Mouse (Mus musculus): Measurements from ENCODE around the gene Tmem140. TPM values are rescaled to one million over a fixed set of nuclear protein-coding genes. Genes with fewer than 3 reads are reported as not detected.

The Tmem140 gene
- polyA plus RNA-seq, 1 experiment: 22.8 TPM

GRCm38 (mm10) chr6:34906125-34906524 lies 43.2 kb downstream of the Tmem140 start:
- 77% methylated on average over 2 of the region's 2 CpGs for WGBS
- DNase-seq (ENCODE audit: low read depth, low spot score): no peak

GRCm38 (mm10) chr6:34906661-34907060 lies 43.7 kb downstream of the Tmem140 start:
- WGBS: 81% methylated on average over 4 of the region's 4 CpGs
- no peak for DNase-seq (ENCODE audit: low read depth, low spot score)

- DNase-seq (ENCODE audit: low read depth, low spot score): no peak
- WGBS: 76% methylated on average over 2 of the region's 2 CpGs
These were observed 44.2 kb downstream of the Tmem140 start for GRCm38 (mm10) chr6:34907121-34907614.

- WGBS: 87% methylated on average over 18 of the region's 18 CpGs
- no peak for DNase-seq (ENCODE audit: low read depth, low spot score)
These were observed 44.8 kb downstream of the Tmem140 start for GRCm38 (mm10) chr6:34907696-34908260.

GRCm38 (mm10) chr6:34909631-34910345 lies 46.8 kb downstream of the Tmem140 start:
- DNase-seq (ENCODE audit: low read depth, low spot score): no peak
- WGBS: 40% methylated on average over 8 of the region's 8 CpGs

GRCm38 (mm10) chr6:34910371-34911219 lies 47.6 kb downstream of the Tmem140 start, which contains the start of gene Wdr91:
Gene Wdr91, minus strand, starts transcription at chr6:34910876.
- whole genome bisulfite sequencing: 1% methylated on average over 64 of the region's 64 CpGs
- peak; percentile 58 for DNase-seq (ENCODE audit: low read depth, low spot score)

- 73% methylated on average over 13 of the region's 13 CpGs for WGBS
- no peak for DNase-seq (ENCODE audit: low read depth, low spot score)
These were observed 50.5 kb downstream of the Tmem140 start for GRCm38 (mm10) chr6:34913341-34914040.

- no peak for DNase-seq (ENCODE audit: low read depth, low spot score)
- 71% methylated on average over 3 of the region's 3 CpGs for WGBS
These were observed 51.5 kb downstream of the Tmem140 start for GRCm38 (mm10) chr6:34914462-34914861.

- DNase-seq (ENCODE audit: low read depth, low spot score): no peak
- WGBS: 77% methylated on average over 7 of the region's 7 CpGs
These were observed 56.2 kb downstream of the Tmem140 start for GRCm38 (mm10) chr6:34919146-34919545.

- no peak for DNase-seq (ENCODE audit: low read depth, low spot score)
- 65% methylated on average over 10 of the region's 10 CpGs for WGBS
These were observed 57.0 kb downstream of the Tmem140 start, which contains the start of gene Stra8 for GRCm38 (mm10) chr6:34919956-34920355. Gene Stra8, plus strand, starts transcription at chr6:34920163.

- 93% methylated on average over 12 of the region's 12 CpGs for WGBS
- DNase-seq (ENCODE audit: low read depth, low spot score): no peak
These were observed 57.7 kb downstream of the Tmem140 start for GRCm38 (mm10) chr6:34920631-34921030.

GRCm38 (mm10) chr6:34921941-34922340 lies 59.0 kb downstream of the Tmem140 start:
- 56% methylated on average over 14 of the region's 14 CpGs for WGBS
- DNase-seq (ENCODE audit: low read depth, low spot score): no peak

Other genes starting within 250 kb of the Tmem140 start
- 0.91 and 1.0 TPM in 2 replicates for gene Agbl3, start 82.7 kb upstream of the Tmem140 start, polyA plus RNA-seq (2012; rRNA removed)
- 3.0 and 3.3 TPM in 2 replicates for gene Cyren, start 14.9 kb downstream of the Tmem140 start, polyA plus RNA-seq (2012; rRNA removed)
- gene Wdr91, start 47.7 kb downstream of the Tmem140 start, polyA plus RNA-seq (2012; rRNA removed): 5.1 and 6.3 TPM in 2 replicates
- 0.06 TPM in 1 of 2 replicates, not detected in the other for gene Stra8, start 57.0 kb downstream of the Tmem140 start, polyA plus RNA-seq (2012; rRNA removed)
- gene Slc23a4, start 125.3 kb downstream of the Tmem140 start, polyA plus RNA-seq (2012; rRNA removed): 37.3 and 116 TPM in 2 replicates